Mouse (Mus musculus) CD8-positive naive resting alpha-beta T cell, adult 2 months (primary cell): Measurements from ENCODE around the gene Zyx.

Experiments
- DNase-seq, 2 experiments: peaks; one replicate each; pipeline ENCODE4 v3.0.0; 2022; ENCODE audit warnings: low read depth in 2 of 2, low spot score in 2 of 2

Zyx gene

GRCm38 (mm10) chr6:42364607-42365006 is 15.2 kb downstream of the Zyx start:
- no peak for DNase-seq

GRCm38 (mm10) chr6:42365215-42365614 is 15.8 kb downstream of the Zyx start:
- DNase-seq, result no peak

GRCm38 (mm10) chr6:42369870-42370269 is 20.4 kb downstream of the Zyx start:
- DNase-seq, result no peak

DNA sequence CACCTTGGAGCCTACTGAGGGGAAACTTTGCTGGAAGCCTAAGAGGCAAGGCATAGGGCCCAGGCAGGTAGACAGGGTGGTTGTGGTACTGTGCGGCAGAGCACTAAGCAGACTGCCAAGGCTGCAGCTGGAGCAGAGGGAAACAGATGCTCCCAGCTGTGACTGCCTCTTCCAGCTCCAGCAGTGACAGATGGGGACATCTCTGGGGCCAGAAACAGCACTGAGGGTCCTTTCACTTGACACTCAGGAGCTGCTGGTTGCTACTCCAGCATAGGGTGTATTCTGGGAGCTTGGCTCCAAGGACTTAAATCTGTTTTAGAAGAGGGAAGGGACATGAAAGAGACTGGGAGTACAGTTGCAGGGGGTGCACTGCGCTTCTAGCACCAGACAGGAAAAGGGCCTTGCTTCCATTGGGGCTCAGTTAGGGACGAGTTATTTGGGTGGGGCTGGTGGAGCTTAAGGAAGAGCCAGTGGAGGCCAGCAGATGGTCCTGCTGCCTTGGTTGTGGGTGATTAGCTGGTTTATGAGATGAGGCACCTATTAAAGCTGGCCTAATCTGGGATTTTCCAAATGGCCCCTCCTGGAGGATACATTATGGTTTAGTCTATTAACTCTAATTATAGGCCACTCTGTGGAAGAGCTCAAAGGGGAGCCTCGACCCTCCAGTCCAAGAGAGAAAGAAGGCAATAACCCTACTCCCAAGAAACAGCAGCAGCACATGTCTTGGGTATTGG is 21.4 kb downstream of the Zyx start:
- no peak for DNase-seq

DNA sequence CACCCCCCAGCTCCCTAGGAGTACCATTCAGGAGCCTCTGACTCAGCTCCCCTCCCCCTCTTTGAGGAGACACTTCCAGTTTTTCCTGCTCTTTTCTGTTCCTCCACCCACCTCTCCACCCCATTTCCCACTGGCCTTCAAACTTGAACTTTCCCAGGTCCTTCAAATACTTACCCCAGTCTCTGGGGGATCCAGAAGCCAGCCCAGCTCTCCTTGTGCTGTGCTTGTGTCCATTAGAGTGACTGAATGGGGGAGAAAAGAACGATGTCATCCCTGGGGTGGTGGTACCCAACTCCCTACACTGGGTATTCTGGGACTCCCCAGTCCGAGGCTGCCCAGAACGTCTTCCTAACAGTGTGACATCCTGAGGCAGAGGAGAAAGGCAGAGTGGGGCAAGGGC is 22.6 kb downstream of the Zyx start:
- no peak for DNase-seq

- DNase-seq, result no peak
Measured at GRCm38 (mm10) chr6:42372421-42372815, 23.0 kb downstream of the Zyx start.

- peak; percentile 50 to 63 for DNase-seq
Measured at GRCm38 (mm10) chr6:42372816-42373547, 23.6 kb downstream of the Zyx start, which contains the start of gene Epha1. Epha1 (minus strand) TSS chr6:42373268.

- no peak for DNase-seq
Measured at GRCm38 (mm10) chr6:42373669-42374430, 24.4 kb downstream of the Zyx start.

- DNase-seq, result no peak
Measured at GRCm38 (mm10) chr6:42374701-42375100, 25.3 kb downstream of the Zyx start.

DNA sequence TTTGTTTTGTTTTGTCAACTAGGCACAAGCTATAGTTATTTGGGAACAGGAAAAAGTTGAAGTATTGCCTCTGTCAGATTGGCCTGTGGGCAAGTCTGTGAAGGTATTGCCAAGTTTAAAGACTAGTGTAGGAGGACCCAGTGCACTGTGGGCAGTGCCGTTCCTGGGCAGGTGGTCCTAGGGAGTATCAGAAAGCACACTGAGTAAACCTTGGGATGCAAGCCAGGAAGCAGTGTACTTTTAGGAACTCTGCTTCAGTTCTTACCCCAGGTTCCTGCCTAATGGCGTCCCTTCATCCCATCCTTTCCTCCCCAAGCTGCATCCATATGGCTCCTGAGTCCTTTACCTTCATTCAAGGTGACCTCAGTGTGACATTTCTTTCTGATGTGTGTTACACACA is 25.7 kb downstream of the Zyx start:
- DNase-seq, result no peak

- DNase-seq, result no peak
Measured at GRCm38 (mm10) chr6:42376016-42376415, 26.6 kb downstream of the Zyx start.

DNA sequence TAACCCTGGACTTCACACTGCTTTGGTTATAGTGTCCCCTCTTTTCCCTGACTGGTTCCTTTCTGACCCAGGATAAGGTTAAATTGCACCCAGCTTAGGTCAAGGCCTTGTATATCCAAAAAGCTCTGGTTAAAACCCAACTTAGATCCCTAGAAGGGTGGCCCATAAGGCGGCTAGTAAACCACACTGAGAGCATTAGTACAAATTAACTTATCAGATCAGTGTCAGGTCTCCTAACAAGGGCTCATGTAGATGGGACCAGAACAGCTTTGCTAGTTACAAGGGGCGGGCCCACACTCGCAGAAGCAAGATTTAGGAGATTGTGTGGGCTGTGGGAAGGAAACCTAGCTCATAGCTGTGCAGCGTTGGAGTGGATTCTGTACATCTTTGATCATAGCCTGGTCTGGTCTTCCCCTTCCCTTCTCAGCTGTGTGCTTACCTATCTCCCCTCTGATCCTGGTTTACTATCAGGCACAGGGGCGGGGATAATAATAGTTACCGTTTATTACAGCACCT is 27.1 kb downstream of the Zyx start:
- no peak for DNase-seq

- no peak for DNase-seq
Measured at GRCm38 (mm10) chr6:42377280-42377679, 27.9 kb downstream of the Zyx start.

GRCm38 (mm10) chr6:42379551-42379950 is 30.1 kb downstream of the Zyx start:
- DNase-seq, result no peak

- peak; percentile 23 to 43 for DNase-seq
Measured at GRCm38 (mm10) chr6:42380416-42381144, 31.1 kb downstream of the Zyx start.

- DNase-seq, result no peak
Measured at GRCm38 (mm10) chr6:42381221-42381620, 31.8 kb downstream of the Zyx start.

DNA sequence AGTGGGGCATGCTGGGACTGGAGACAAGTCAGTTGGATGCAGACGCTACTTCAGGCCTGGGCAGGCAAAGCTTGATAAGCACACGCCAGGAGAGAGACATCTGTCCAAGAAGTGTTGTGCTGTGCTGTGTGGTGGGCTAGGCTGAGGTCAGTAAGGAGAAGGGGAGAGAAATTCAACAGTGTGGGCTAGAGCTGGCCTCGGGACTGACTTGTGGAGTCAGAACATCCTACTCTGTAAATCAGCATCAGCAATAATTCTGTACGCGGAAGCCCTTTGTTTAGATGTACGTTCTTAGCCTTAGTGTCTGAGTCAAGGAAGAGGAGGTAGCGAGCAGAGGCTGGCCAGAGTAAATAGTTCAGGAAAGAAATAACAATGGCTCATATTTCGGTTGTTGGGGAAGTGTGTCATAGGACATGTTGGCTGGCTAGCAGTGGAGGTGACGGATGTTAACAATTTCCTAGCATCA is 32.5 kb downstream of the Zyx start:
- DNase-seq, result no peak

- DNase-seq, result no peak
Measured at GRCm38 (mm10) chr6:42383360-42383759, 33.9 kb downstream of the Zyx start.

- DNase-seq, result no peak
Measured at GRCm38 (mm10) chr6:42385635-42386034, 36.2 kb downstream of the Zyx start.

- no peak for DNase-seq
Measured at GRCm38 (mm10) chr6:42391796-42392330, 42.4 kb downstream of the Zyx start.
